Mouse (Mus musculus) forebrain, embryonic 15.5 days (tissue): ENCODE data around the gene Ppp1r11. TPM values are rescaled to one million over a fixed set of nuclear protein-coding genes. Genes with fewer than 3 reads are reported as not detected.
"Not testable (repeated sequence)": the region's sequence is repeated elsewhere in the genome, so short reads cannot be mapped to it uniquely, and the experiment has no call there.

ENCODE experiments used
- ATAC-seq: fragments of 200-750 bp; cut with Nextera tagmentation; replicated peaks from 2 replicates; pipeline ENCODE4 v1.8.0; 2017; ENCODE audit warnings: mild to moderate bottlenecking, moderate TSS enrichment, moderate library complexity
- H3K27ac ChIP-seq: fragments of 300-500 bp; sonication (generic); replicated peaks from 2 replicates; pipeline ENCODE4 v1.5.1; 2015; ENCODE audit warnings: mild to moderate bottlenecking, inconsistent platforms
- H3K27me3 ChIP-seq: fragments of 300-500 bp; sonication (generic); 2 replicates; pipeline ENCODE4 v1.6.1; 2015; ENCODE audit warnings: inconsistent platforms
- H3K36me3 ChIP-seq: fragments of 300-500 bp; sonication (generic); 2 replicates; pipeline ENCODE4 v1.6.1; 2015; ENCODE audit warnings: mild to moderate bottlenecking, inconsistent platforms
- H3K4me1 ChIP-seq: fragments of 300-500 bp; sonication (generic); 2 replicates; pipeline ENCODE4 v1.6.1; 2015; ENCODE audit warnings: inconsistent platforms
- H3K4me2 ChIP-seq: fragments of 300-500 bp; sonication (generic); replicated peaks from 2 replicates; pipeline ENCODE4 v1.6.1; 2015; ENCODE audit warnings: mild to moderate bottlenecking, inconsistent platforms
- H3K4me3 ChIP-seq: fragments of 300-500 bp; sonication (generic); 2 replicates; pipeline ENCODE4 v1.5.1; 2015; ENCODE audit warnings: mild to moderate bottlenecking, inconsistent platforms
- H3K9ac ChIP-seq: fragments of 300-500 bp; sonication (generic); replicated peaks from 2 replicates; pipeline ENCODE4 v1.6.1; 2015; ENCODE audit warnings: mild to moderate bottlenecking, inconsistent platforms
- H3K9me3 ChIP-seq: fragments of 300-500 bp; sonication (generic); 2 replicates; pipeline ENCODE4 v1.6.1; 2016; ENCODE audit warnings: inconsistent platforms
- WGBS: fragments of 180-500 bp; shearing (Covaris S2); methylation state at CpG from one replicate; pipeline ENCODE4 v1.1.7; 2015; ENCODE audit warnings: mixed read lengths; 5-methylcytosine and 5-hydroxymethylcytosine counted together
- polyA plus RNA-seq: library from polyadenylated mRNA; unstranded; fragments of >200 nt; fragmentation: Nextera tagmentation; extraction: Ambion mirVana; gene quantifications from 2 replicates; pipeline ENCODE4 v1.2.1, GENCODE M21; 2015

The Ppp1r11 gene
- 156 and 164 TPM in 2 replicates for polyA plus RNA-seq

- Histone ChIP-seq H3K4me3 (peak within 1 kb of the TSS; percentile 69), H3K27me3 (no peaks in the 10 kb centered on the region), H3K27ac (peak within 1 kb of the TSS; percentile 89), H3K9ac (peak within 1 kb of the TSS; percentile 71), H3K36me3 (peaks cover 15% of the 10 kb centered on the region; the same call in 1 of the 2 replicates), H3K4me1 (peaks cover 23% of the 10 kb centered on the region), H3K9me3 (no peaks in the 10 kb centered on the region), H3K4me2 (peak within 1 kb of the TSS; percentile 58)
- peak; percentile 97 for ATAC-seq
- WGBS, result 1% methylated on average over 36 of the region's 36 CpGs
Observed at GRCm38 (mm10) chr17:36950981-36951947, at the start of gene Ppp1r11. Gene Ppp1r11 (minus strand): TSS chr17:36951741.

- H3K4me1 ChIP-seq, result peaks cover 19% of the 10 kb centered on the region
- H3K4me2 ChIP-seq, result peak within 1 kb of the TSS; percentile 60
- no peaks in the 10 kb centered on the region for H3K9me3 ChIP-seq
- H3K9ac ChIP-seq, result no peak within 1 kb of the TSS
- peak within 1 kb of the TSS; percentile 98 for H3K27ac ChIP-seq
- WGBS, result 92% methylated on average over 7 of the region's 7 CpGs
- H3K36me3 ChIP-seq, result peaks cover 12% of the 10 kb centered on the region
- no peaks in the 10 kb centered on the region for H3K27me3 ChIP-seq
- ATAC-seq, result no peak
- peak within 1 kb of the TSS; percentile 99 for H3K4me3 ChIP-seq
Observed at GRCm38 (mm10) chr17:37000863-37001262, 49.3 kb upstream of the Ppp1r11 start, which contains the start of gene Zfp57. Gene Zfp57 (plus strand): TSS chr17:37001163.

- Histone ChIP-seq H3K4me2 (no peak overlapping the region), H3K27me3 (no peaks in the 10 kb centered on the region), H3K9ac (no peak overlapping the region), H3K27ac (no peak overlapping the region), H3K4me1 (no peaks in the 10 kb centered on the region; the same call in 1 of the 2 replicates), H3K36me3 (no peaks in the 10 kb centered on the region), H3K4me3 (no peak overlapping the region), H3K9me3 (no peaks in the 10 kb centered on the region)
- no peak for ATAC-seq
- WGBS, result 76% methylated on average over 2 of the region's 2 CpGs
Observed at GRCm38 (mm10) chr17:36998477-36998876, 46.9 kb upstream of the Ppp1r11 start.

- no peak overlapping the region for H3K9ac ChIP-seq
- H3K27me3 ChIP-seq, result no peaks in the 10 kb centered on the region
- H3K4me1 ChIP-seq, result no peaks in the 10 kb centered on the region
- H3K36me3 ChIP-seq, result no peaks in the 10 kb centered on the region
- H3K9me3 ChIP-seq, result no peaks in the 10 kb centered on the region
- H3K4me3 ChIP-seq, result no peak overlapping the region
- ATAC-seq, result no peak
- no peak overlapping the region for H3K27ac ChIP-seq
- no peak overlapping the region for H3K4me2 ChIP-seq
- WGBS, result 28% methylated on average over 7 of the region's 7 CpGs
Observed at GRCm38 (mm10) chr17:36997033-36997735, 45.6 kb upstream of the Ppp1r11 start.

GRCm38 (mm10) chr17:36995448-36995847, 43.9 kb upstream of the Ppp1r11 start:
- 51% methylated on average over 3 of the region's 3 CpGs for WGBS
- Histone ChIP-seq H3K4me3 (no peak overlapping the region), H3K27ac (no peak overlapping the region), H3K27me3 (no peaks in the 10 kb centered on the region), H3K9ac (no peak overlapping the region), H3K9me3 (no peaks in the 10 kb centered on the region), H3K4me2 (no peak overlapping the region), H3K36me3 (no peaks in the 10 kb centered on the region), H3K4me1 (no peaks in the 10 kb centered on the region)
- no peak for ATAC-seq

GRCm38 (mm10) chr17:36994528-36994927, 43.0 kb upstream of the Ppp1r11 start:
- Histone ChIP-seq H3K36me3 (no peaks in the 10 kb centered on the region), H3K9ac (no peak overlapping the region), H3K27me3 (peaks cover 1% of the 10 kb centered on the region), H3K9me3 (no peaks in the 10 kb centered on the region), H3K4me1 (no peaks in the 10 kb centered on the region), H3K27ac (no peak overlapping the region), H3K4me2 (no peak overlapping the region), H3K4me3 (no peak overlapping the region)
- no peak for ATAC-seq
- WGBS, result 92% methylated on average over 2 of the region's 2 CpGs

- peaks cover 8% of the 10 kb centered on the region for H3K27me3 ChIP-seq
- no peak overlapping the region for H3K4me3 ChIP-seq
- whole genome bisulfite sequencing, result 90% methylated on average over 4 of the region's 4 CpGs
- no peak overlapping the region for H3K9ac ChIP-seq
- no peaks in the 10 kb centered on the region for H3K9me3 ChIP-seq
- ATAC-seq, result no peak
- no peak overlapping the region for H3K27ac ChIP-seq
- no peaks in the 10 kb centered on the region for H3K36me3 ChIP-seq
- H3K4me1 ChIP-seq, result no peaks in the 10 kb centered on the region
- no peak overlapping the region for H3K4me2 ChIP-seq
Observed at GRCm38 (mm10) chr17:36993770-36994325, 42.3 kb upstream of the Ppp1r11 start.

GRCm38 (mm10) chr17:36992336-36993104, 41.0 kb upstream of the Ppp1r11 start:
- no peak overlapping the region for H3K9ac ChIP-seq
- no peaks in the 10 kb centered on the region for H3K9me3 ChIP-seq
- H3K4me1 ChIP-seq, result no peaks in the 10 kb centered on the region
- WGBS, result 80% methylated on average over 3 of the region's 3 CpGs
- H3K36me3 ChIP-seq, result no peaks in the 10 kb centered on the region
- ATAC-seq, result no peak
- H3K4me2 ChIP-seq, result no peak overlapping the region
- no peak overlapping the region for H3K4me3 ChIP-seq
- no peak overlapping the region for H3K27ac ChIP-seq
- H3K27me3 ChIP-seq, result peaks cover 16% of the 10 kb centered on the region

- not testable (repeated sequence) for H3K9me3 ChIP-seq, H3K4me2 ChIP-seq, ATAC-seq, H3K9ac ChIP-seq, H3K36me3 ChIP-seq, H3K27ac ChIP-seq, H3K4me3 ChIP-seq, H3K4me1 ChIP-seq
- 90% methylated on average over 6 of the region's 6 CpGs for WGBS
- H3K27me3 ChIP-seq, result peaks cover 19% of the 10 kb centered on the region
Observed at GRCm38 (mm10) chr17:36990630-36991029, 39.1 kb upstream of the Ppp1r11 start.

GRCm38 (mm10) chr17:36989437-36989836, 37.9 kb upstream of the Ppp1r11 start, which contains the start of gene H2-M5:
Gene H2-M5 (minus strand): TSS chr17:36989537.
- no peaks in the 10 kb centered on the region for H3K36me3 ChIP-seq
- H3K9me3 ChIP-seq, result no peaks in the 10 kb centered on the region
- H3K4me1 ChIP-seq, result no peaks in the 10 kb centered on the region
- H3K4me2 ChIP-seq, result 0 out of 2 replicates have a peak within 1 kb of the TSS, but pooled peaks have one; percentile 9
- H3K4me3 ChIP-seq, result no peak within 1 kb of the TSS
- H3K27me3 ChIP-seq, result peaks cover 19% of the 10 kb centered on the region
- no peak within 1 kb of the TSS for H3K9ac ChIP-seq
- no peak for ATAC-seq
- H3K27ac ChIP-seq, result no peak within 1 kb of the TSS
- WGBS, result 24% methylated on average over 5 of the region's 5 CpGs

GRCm38 (mm10) chr17:36988475-36988874, 36.9 kb upstream of the Ppp1r11 start:
- ATAC-seq, result no peak
- Histone ChIP-seq H3K4me3 (no peak overlapping the region), H3K4me1 (no peaks in the 10 kb centered on the region), H3K9me3 (no peaks in the 10 kb centered on the region), H3K27me3 (peaks cover 19% of the 10 kb centered on the region), H3K36me3 (no peaks in the 10 kb centered on the region), H3K9ac (no peak overlapping the region), H3K4me2 (0 out of 2 replicates have a peak overlapping the region, but pooled peaks have one; percentile 9), H3K27ac (no peak overlapping the region)
- WGBS, result 6% methylated on average over 24 of the region's 24 CpGs
